Mouse (Mus musculus): ENCODE measurements around the gene Gm9970. TPM values are rescaled to one million over a fixed set of nuclear protein-coding genes. Genes with fewer than 3 reads are reported as not detected.
"Not testable (repeated sequence)": the region's sequence is repeated elsewhere in the genome, so short reads cannot be mapped to it uniquely, and the experiment has no call there.

The Gm9970 gene
- total RNA-seq, 2 experiments from 2014 or later, result not detected

- peak; percentile 56 for ATAC-seq (replicated peaks; ENCODE audit: low FRiP score, poor library complexity, severe bottlenecking)
These were observed 546 bp upstream of the Gm9970 start for GRCm38 (mm10) chr5:31241522-31242034.

DNA sequence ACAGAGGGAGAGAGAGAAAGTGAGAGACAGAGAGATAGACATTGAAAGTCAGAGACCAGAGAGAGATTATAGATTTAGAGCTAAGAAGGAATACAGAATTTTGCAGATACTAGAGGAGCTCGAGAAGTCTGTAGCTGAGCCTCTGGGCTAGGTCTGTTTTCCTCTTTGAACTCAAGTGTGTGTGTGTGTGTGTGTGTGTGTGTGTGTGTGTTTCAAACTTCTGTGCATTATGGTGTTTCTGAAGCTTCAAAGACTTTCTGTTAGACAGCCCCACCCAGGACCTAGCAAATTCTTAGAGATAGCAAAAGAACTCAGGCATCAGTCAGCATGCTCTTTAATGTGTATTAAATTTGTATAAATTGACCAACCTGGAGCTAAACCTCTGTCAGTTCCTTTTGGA lies 14.4 kb downstream of the Gm9970 start:
- no peak for ATAC-seq (replicated peaks; ENCODE audit: low FRiP score, poor library complexity, severe bottlenecking)

DNA sequence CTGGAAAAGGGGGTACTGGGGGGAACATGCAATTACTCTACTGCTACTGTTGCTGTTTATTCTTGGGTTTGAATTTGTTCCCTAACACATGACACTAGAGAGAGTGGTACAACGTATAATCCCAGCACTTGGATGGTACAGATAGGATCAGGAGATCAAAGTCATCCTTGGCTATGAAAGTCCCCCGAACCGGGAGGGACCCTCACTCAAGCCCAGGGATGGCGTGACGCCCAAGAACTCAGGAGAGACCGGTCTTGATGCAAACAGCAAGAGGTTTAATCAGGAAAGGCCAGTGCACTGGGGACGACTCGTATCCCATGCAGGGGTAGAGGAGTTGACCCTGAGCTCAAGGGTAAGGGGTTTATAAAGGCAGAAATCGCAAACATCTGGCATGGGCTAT lies 18.3 kb downstream of the Gm9970 start:
- ATAC-seq (replicated peaks; ENCODE audit: low FRiP score, poor library complexity, severe bottlenecking), result no peak

GRCm38 (mm10) chr5:31221304-31221945 lies 19.6 kb downstream of the Gm9970 start:
- peak; percentile 55 for ATAC-seq (replicated peaks; ENCODE audit: low FRiP score, poor library complexity, severe bottlenecking)

GRCm38 (mm10) chr5:31220448-31221303 lies 20.4 kb downstream of the Gm9970 start, which contains the start of gene Ppm1g:
Gene Ppm1g (minus strand): TSS chr5:31220687.
- peak; percentile 89 for ATAC-seq (replicated peaks; ENCODE audit: low FRiP score, poor library complexity, severe bottlenecking)

- peak; percentile 44 for ATAC-seq (replicated peaks; ENCODE audit: low FRiP score, poor library complexity, severe bottlenecking)
These were observed 21.1 kb downstream of the Gm9970 start for GRCm38 (mm10) chr5:31219911-31220447.

DNA sequence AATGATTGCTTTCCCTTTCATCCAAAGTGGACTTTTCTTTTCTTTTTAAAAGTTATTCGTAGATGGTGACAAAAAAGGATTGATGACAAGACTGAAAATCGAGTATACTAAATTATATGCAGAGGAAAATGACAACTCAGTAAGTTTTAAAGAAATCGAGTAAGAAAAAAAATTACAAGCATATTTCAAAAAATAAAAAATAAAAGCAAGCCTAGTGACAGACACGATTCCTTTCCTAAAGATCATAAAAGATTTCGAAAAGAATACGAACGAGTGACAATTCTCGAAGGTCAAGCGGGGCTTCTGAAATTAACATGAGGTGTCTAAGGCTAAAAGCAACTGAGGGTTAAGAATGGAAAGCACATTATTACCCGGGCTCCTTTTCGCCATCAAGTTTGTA lies 21.6 kb downstream of the Gm9970 start:
- ATAC-seq (replicated peaks; ENCODE audit: low FRiP score, poor library complexity, severe bottlenecking), result no peak; the same call in 1 of the 2 replicates

GRCm38 (mm10) chr5:31219070-31219469 lies 22.0 kb downstream of the Gm9970 start:
- ATAC-seq (replicated peaks; ENCODE audit: low FRiP score, poor library complexity, severe bottlenecking), result peak; percentile 31; the same call in 1 of the 2 replicates

DNA sequence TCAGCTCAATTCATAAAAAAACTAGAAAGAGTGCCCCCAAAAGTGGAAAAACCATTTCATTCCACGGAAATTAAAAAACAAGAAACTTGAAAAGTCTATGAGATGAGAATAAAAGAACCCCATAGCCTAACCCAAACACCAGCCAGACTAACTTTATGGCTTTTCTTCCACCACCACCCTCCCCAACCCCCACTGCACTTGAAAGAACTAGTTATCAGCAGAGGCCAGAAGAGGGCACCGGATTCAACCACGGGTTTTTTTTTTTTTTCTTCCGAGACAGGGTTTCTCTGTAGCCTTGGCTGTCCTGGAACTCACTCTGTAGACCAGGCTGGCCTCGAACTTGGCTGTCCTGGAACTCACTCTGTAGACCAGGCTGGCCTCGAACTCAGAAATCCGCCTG lies 22.7 kb downstream of the Gm9970 start:
- peak; percentile 58 for ATAC-seq (replicated peaks; ENCODE audit: low FRiP score, poor library complexity, severe bottlenecking)

DNA sequence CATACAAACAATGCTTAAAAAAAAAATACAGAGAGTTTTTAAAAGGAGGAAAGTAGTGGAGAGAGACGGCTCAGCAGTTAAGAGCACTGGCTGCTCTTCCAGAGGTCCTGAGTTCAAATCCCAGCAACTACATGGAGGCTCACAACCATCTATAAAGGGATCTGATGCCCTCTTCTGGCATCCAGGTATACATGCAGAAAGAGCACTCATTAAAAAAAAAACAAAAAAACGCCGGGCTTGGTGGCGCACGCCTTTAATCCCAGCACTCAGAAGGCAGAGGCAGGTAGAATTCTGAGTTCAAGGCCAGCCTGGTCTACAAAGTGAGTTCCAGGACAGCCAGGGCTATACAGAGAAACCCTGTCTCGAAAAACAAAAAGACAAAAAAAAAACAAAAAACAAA lies 24.5 kb downstream of the Gm9970 start:
- ATAC-seq (replicated peaks; ENCODE audit: low FRiP score, poor library complexity, severe bottlenecking), result not testable (repeated sequence)

DNA sequence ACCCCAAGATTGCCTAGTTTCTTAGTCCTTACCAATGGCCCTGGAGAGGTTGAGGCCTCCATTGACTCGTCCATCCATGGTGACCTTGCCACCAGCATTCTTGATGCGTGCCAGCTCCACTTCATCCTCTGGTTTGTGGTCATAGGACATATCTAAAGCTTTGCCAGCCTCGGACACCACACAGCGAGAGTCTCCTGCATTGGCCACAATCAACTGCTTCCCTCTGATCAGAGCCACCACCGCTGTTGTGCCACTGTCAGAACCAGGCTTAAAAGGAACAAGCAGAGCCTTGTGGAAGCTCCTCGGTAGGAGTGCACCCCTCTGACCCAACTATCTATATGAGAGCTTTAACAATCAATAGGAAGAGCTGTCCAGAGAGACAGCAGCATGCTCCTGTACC lies 36.6 kb downstream of the Gm9970 start:
- ATAC-seq (replicated peaks; ENCODE audit: low FRiP score, poor library complexity, severe bottlenecking), result no peak

GRCm38 (mm10) chr5:31203866-31204265 lies 37.2 kb downstream of the Gm9970 start:
- no peak for ATAC-seq (replicated peaks; ENCODE audit: low FRiP score, poor library complexity, severe bottlenecking)

DNA sequence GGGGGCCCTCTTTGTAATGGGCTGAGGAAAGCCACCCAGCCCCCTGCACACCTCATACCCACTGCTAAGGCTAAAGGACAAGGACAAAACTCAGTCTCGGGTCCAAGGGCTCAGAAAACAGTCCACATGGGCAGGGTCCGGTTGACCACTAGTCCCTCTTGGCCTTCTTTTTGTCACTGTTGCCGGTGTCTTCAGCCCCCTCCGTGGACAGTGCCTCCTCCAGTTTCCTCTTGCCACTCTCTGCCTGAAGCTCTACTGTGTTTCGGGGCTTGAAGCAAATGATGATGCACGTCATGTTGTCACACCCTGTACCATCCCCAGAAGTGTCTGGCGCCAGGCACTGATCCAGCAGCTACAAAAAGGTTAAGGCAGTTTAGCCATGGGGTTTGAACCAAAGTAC lies 38.1 kb downstream of the Gm9970 start:
- ATAC-seq (replicated peaks; ENCODE audit: low FRiP score, poor library complexity, severe bottlenecking), result no peak

DNA sequence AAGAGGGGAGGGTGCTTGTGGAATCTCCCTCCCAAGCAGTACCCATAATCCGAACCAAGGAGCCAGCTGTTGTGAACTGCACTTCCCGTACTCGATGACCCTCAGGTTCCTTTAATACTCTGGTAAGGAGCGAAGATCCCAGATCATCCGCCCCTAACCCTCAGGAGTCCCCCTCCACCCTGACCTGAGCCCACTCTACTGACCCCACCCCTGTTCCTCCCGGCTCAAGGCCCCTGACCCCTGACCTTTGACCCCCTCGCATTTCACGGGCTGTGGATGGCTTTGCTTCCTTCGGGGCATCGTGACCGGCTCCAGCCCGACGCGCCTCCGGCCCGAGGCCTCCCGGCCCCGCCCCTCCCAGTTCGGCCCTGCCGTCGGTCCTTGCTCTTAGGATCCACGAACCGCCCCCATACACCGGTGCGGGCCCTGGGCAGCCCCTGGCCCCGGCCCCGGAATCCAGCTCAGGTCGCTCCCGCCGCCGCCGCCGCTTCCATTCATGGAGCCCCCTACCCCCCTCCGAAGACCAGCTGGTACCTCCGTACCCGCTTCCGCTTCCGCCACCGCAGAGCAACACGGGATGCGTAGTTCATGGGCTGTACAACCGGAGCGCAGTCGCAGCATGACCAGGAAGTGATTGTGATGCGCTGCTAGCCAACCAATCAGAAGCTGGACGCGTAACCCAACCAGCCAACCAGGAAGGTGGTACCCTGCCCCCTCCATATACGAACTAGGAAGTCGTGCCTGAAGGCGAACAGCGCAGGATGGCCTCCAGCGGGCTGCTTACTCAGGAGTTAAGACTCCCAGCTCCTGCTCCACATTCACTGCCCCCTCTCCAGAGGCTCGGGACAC lies 39.1 kb downstream of the Gm9970 start, which contains the start of gene Zfp513:
TSS of gene Zfp513 (minus strand) at position 562 of the 849 bp plus-strand sequence.
- ATAC-seq (replicated peaks; ENCODE audit: low FRiP score, poor library complexity, severe bottlenecking), result peak; percentile 98

DNA sequence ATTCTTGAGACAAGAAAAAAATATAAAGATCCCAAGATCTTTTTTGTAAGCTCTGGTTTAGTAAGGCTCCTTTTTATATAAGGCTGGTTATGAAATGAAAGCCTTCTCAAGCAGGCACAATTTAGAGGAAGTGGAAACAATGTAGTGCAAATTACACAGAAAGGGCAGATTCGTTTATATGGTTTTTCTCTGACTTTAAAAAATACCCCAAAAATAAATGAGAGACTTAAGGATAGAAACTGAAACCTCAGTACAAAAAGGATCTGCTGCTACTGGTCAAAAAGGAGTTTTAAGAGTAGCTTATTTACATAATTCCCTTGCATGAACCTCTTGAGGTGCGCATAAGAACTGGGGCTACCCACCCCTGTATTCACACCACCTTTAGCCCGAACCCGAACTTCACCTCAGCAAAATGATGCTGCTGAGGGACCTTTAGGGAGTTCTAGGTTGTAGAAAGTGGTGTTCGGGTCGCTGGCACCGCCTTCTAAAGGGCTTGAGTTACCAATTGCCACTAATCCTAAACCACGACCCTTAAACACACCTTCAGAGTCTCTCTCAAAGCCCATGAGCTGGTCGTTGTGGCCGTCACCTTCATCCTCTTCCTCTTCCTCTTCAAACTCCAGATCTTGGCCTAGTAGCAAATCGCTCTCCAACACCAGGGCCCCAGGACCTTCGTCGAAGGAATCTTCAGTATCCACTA lies 39.8 kb downstream of the Gm9970 start:
- ATAC-seq (replicated peaks; ENCODE audit: low FRiP score, poor library complexity, severe bottlenecking), result no peak

- no peak for ATAC-seq (replicated peaks; ENCODE audit: low FRiP score, poor library complexity, severe bottlenecking)
These were observed 40.7 kb downstream of the Gm9970 start for GRCm38 (mm10) chr5:31200327-31200768.

DNA sequence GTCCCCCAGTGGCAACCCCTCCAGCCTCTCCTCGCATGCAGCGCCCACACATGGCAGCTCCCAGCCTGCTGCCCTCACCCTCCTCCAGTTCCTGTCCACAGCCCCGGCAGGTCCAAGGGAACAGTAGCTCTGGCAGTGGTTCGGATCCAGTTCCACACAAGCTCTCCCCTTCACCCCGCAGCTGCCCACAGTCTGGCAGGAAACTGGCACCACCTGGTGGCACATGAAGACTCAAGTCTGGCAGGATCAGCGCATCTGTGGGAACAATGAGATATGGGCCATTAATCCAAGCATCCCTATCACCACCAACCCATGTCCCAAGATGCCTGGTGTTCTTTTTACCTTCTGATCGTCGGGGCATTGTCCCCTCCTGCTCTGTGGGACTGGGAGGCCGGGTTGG lies 41.1 kb downstream of the Gm9970 start:
- ATAC-seq (replicated peaks; ENCODE audit: low FRiP score, poor library complexity, severe bottlenecking), result no peak

DNA sequence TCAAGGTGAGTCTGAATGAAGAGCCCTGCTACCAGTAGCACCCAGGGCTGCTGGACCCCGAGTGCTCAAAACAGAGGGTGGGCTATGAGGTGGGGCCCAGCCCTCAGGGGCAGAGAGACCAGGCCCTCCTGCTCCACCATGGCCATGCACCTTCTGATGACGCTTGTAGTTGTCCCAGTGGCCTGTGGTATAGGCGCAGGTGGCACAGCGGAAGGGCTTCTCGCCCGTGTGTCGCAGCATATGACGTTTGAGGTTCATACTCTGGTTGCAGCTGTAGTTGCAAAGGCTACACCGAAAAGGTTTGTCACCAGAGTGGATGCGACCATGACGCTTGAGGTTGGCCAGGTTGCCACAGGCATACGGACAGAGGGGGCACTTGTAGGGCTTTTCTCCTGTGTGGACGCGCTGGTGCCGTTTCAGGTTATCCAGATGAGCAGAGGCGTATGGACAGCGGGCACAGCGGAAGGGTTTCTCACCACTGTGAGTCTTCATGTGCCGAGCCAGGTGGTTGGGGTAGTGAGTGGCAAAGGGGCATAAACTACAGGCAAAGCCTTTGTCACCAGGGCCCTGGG lies 41.6 kb downstream of the Gm9970 start:
- ATAC-seq (replicated peaks; ENCODE audit: low FRiP score, poor library complexity, severe bottlenecking), result no peak
